Mouse (Mus musculus): ENCODE results near the gene Slc4a1ap. TPM values are rescaled to one million over a fixed set of nuclear protein-coding genes. Genes with fewer than 3 reads are reported as not detected.

The Slc4a1ap gene
- total and polyA plus RNA-seq, 3 experiments: 20.7 to 54.4 (median 46.6) TPM

DNA sequence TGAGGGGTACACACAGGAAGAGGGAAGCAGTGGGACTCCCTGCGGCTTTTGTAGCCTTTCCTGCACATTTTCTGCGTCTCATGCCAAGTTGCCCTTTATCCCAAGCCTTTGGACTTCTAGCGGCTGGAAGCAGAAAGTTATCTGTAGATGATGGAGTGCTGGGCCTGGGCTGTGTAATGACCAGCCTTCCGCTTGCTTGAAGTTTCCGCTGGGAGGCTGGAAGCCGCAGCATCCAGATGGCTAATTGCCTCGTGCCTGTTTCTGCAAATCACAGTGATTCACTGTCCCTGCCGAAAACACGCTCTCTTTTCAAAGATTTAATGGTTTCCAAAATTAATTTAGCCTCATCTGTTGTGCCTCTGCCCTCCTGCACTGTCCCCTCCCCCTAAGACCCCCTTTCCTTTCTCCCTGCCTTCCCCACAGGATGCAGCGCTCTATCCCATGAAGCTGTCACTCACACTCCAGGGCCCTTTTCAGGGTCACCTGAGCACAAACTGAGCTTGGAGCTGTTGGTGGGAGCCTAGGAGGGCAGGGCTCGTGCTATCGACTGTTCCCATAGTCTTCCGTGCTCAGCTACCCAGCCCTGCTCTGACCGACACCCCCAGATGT is 63.0 kb downstream of the Slc4a1ap start:
- TF ChIP-seq POLR2AphosphoS5 (IDR thresholded peaks at IDR 0.05; ENCODE audit: insufficient replicate concordance, low read depth, low read length) (no peak), GATA1 (IDR thresholded peaks at IDR 0.05; ENCODE audit: borderline replicate concordance, low read length) (no peak), GATA2 (IDR thresholded peaks at IDR 0.05; ENCODE audit: borderline replicate concordance, low read depth, low read length) (no peak), TAL1 (conservative IDR thresholded peaks at IDR 0.05; ENCODE audit: low read depth, low read length) (no peak), CTCF (IDR thresholded peaks at IDR 0.05; ENCODE audit: low read depth, low read length) (no peak)
- H3K36me3 ChIP-seq (replicated peaks): no peaks in the 10 kb centered on the region
- peaks cover 13% of the 10 kb centered on the region for H3K27me3 ChIP-seq (ENCODE audit: insufficient read depth, low read length)
- ATAC-seq (ENCODE audit: extremely low read depth, insufficient number of reproducible peaks, low FRiP score, poor library complexity, severe bottlenecking) (no peak), DNase-seq (ENCODE audit: low spot score) (no peak)
- no peaks in the 10 kb centered on the region for H3K4me1 ChIP-seq (ENCODE audit: insufficient read depth, low read depth, low read length)
- H3K9me3 ChIP-seq (replicated peaks): peaks cover 6% of the 10 kb centered on the region; the same call in 1 of the 2 replicates
- H3K4me3 ChIP-seq (ENCODE audit: low read depth, low read length): no peak overlapping the region

DNA sequence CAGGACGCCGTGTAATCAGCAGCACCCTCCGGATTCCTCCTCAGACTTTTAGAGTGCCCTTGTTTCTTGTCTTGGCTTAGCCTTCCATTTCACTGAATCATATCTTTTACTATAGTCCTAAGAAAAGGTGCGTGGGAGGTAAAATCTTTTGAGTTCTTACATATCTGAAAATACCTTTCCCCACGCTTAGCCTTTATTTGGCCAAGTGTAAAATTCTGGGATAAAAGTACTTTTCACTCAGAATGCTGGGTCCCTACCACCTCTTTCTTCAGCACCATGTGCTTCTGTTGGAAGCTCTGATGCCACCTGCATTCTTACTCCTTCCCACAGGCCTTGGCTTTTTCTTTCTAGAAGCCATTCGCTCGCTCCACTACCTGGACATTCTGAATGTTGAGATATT is 64.3 kb downstream of the Slc4a1ap start:
- ATAC-seq (ENCODE audit: extremely low read depth, insufficient number of reproducible peaks, low FRiP score, poor library complexity, severe bottlenecking): no peak
- DNase-seq (ENCODE audit: low spot score): no peak
- H3K4me1 ChIP-seq (ENCODE audit: insufficient read depth, low read depth, low read length): peaks cover 7% of the 10 kb centered on the region
- peaks cover 3% of the 10 kb centered on the region for H3K36me3 ChIP-seq (replicated peaks)
- H3K4me3 ChIP-seq (ENCODE audit: low read depth, low read length): no peak overlapping the region
- TF ChIP-seq POLR2AphosphoS5 (IDR thresholded peaks at IDR 0.05; ENCODE audit: insufficient replicate concordance, low read depth, low read length): no peak
- no peak for TF ChIP-seq CTCF (IDR thresholded peaks at IDR 0.05; ENCODE audit: low read depth, low read length)
- no peak for TF ChIP-seq GATA1 (IDR thresholded peaks at IDR 0.05; ENCODE audit: borderline replicate concordance, low read length)
- TF ChIP-seq TAL1 (conservative IDR thresholded peaks at IDR 0.05; ENCODE audit: low read depth, low read length): no peak
- TF ChIP-seq GATA2 (IDR thresholded peaks at IDR 0.05; ENCODE audit: borderline replicate concordance, low read depth, low read length): no peak
- H3K9me3 ChIP-seq (replicated peaks): peaks cover 6% of the 10 kb centered on the region; the same call in 1 of the 2 replicates
- H3K27me3 ChIP-seq (ENCODE audit: insufficient read depth, low read length): peaks cover 13% of the 10 kb centered on the region

DNA sequence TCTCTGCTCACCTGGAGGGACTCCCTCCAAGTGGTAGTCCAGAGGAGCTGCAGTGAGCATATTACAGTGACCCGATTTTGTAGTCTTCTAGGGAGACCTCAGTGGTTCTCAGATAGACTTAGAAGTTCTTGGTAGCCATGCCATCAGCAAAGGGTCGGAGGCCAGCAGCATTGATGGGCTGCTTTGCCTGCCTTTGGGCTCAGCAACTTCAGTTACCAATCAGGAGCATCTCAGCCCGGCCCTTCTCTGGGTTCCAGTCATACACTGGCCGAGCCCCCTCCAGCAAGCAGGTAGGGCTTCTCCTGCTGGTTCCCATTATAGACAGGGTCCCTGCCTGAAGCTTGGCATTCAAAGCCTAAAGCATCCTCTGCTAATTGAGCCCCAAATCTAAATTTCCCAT is 69.1 kb downstream of the Slc4a1ap start:
- peaks cover 17% of the 10 kb centered on the region for H3K36me3 ChIP-seq (replicated peaks)
- H3K4me3 ChIP-seq (ENCODE audit: low read depth, low read length): peak overlapping the region; percentile 69; the same call in 1 of the 2 replicates
- no peaks in the 10 kb centered on the region; the same call in 1 of the 2 replicates for H3K27me3 ChIP-seq (ENCODE audit: insufficient read depth, low read length)
- peaks cover 29% of the 10 kb centered on the region for H3K4me1 ChIP-seq (ENCODE audit: insufficient read depth, low read depth, low read length)
- ATAC-seq (ENCODE audit: extremely low read depth, insufficient number of reproducible peaks, low FRiP score, poor library complexity, severe bottlenecking): no peak
- no peak for DNase-seq (ENCODE audit: low spot score)
- H3K9me3 ChIP-seq (replicated peaks): no peaks in the 10 kb centered on the region
- TF ChIP-seq GATA2 (IDR thresholded peaks at IDR 0.05; ENCODE audit: borderline replicate concordance, low read depth, low read length) (no peak), GATA1 (IDR thresholded peaks at IDR 0.05; ENCODE audit: borderline replicate concordance, low read length) (no peak), TAL1 (conservative IDR thresholded peaks at IDR 0.05; ENCODE audit: low read depth, low read length) (no peak), POLR2AphosphoS5 (IDR thresholded peaks at IDR 0.05; ENCODE audit: insufficient replicate concordance, low read depth, low read length) (no peak), CTCF (IDR thresholded peaks at IDR 0.05; ENCODE audit: low read depth, low read length) (no peak)

DNA sequence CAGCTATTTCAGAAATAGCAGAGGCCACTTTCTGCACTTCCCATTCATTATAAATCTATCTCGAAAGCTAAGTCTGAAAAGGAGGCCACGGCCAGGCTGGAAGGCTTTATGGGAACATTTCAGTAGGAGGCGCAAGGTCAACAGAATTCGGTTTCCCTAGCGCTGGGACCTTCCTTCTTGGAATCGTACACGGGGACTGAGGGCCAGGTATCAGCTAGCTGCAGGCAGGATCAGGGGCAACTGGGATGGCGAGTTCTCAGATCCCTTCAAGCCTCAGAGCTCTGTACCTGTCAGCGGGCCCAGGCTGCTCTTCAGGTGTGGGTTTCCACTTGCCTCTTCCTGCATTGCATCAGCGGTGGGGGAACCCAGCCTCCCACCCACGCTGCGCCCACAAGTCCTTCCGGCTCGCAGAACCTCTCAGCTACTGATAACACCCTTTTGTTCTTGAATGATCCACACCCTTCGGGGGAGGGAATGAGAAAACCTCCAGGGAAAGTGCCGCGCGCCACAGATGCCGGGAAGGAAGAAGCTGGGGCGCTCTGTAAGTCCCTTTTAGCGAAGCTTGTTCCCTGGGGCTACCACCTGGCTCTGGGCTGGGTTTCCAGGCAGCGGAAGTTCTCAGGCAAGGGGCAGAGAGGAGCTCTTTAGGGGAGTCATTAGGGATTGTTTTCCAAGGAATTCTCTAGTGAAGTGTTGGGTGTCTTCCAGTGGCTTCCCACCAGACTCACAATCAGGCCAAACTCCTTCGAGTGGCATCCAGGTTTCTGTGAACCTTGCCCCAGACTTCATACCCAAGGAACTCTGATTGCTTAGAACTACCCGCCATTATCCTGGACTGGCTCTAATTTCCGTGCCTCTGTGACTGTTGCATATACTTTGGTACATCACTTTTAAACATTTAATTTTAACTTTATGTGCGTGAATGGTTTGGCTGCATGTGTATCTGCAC is 70.0 kb downstream of the Slc4a1ap start, which contains the start of gene Mrpl33:
Mrpl33 (plus strand) TSS at position 455 of the 949 bp plus-strand sequence.
- H3K4me3 ChIP-seq (ENCODE audit: low read depth, low read length): peak within 1 kb of the TSS; percentile 69
- ATAC-seq (ENCODE audit: extremely low read depth, insufficient number of reproducible peaks, low FRiP score, poor library complexity, severe bottlenecking) (peak; percentile 34; the same call in 1 of the 2 replicates), DNase-seq (ENCODE audit: low spot score) (peak; percentile 75)
- TF ChIP-seq CTCF (IDR thresholded peaks at IDR 0.05; ENCODE audit: low read depth, low read length) (no peak), GATA2 (IDR thresholded peaks at IDR 0.05; ENCODE audit: borderline replicate concordance, low read depth, low read length) (no peak), POLR2AphosphoS5 (IDR thresholded peaks at IDR 0.05; ENCODE audit: insufficient replicate concordance, low read depth, low read length) (no peak), GATA1 (IDR thresholded peaks at IDR 0.05; ENCODE audit: borderline replicate concordance, low read length) (no peak), TAL1 (conservative IDR thresholded peaks at IDR 0.05; ENCODE audit: low read depth, low read length) (no peak)
- H3K9me3 ChIP-seq (replicated peaks): no peaks in the 10 kb centered on the region
- H3K4me1 ChIP-seq (ENCODE audit: insufficient read depth, low read depth, low read length): peaks cover 36% of the 10 kb centered on the region
- H3K27me3 ChIP-seq (ENCODE audit: insufficient read depth, low read length): no peaks in the 10 kb centered on the region; the same call in 1 of the 2 replicates
- H3K36me3 ChIP-seq (replicated peaks): peaks cover 20% of the 10 kb centered on the region

DNA sequence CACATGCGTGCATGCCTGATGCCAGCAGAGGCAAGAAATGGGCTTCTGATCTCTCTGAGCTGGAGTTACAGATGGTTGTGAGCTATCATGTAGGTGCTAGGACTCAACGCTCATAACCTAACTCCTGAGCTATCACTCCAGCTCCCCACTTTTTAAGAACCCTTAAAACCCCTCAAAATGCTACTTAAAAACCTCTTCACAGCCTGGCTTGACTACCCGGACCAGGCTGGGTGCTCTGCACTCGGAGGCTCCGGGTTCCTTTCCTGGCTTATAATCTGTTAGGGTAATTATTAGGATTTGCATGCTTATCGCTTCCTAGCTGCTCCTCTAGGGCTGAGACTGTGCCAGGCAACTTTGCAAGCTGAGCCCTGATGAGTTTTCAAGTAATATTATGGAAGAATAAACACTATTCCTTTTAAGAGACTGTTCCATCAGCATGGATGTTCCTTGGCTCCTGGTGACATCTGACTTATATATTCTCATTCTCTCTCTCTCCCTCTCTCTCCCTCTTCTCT is 70.7 kb downstream of the Slc4a1ap start:
- Histone ChIP-seq H3K4me3 (ENCODE audit: low read depth, low read length) (peak overlapping the region; percentile 69; the same call in 1 of the 2 replicates), H3K4me1 (ENCODE audit: insufficient read depth, low read depth, low read length) (peaks cover 43% of the 10 kb centered on the region), H3K36me3 (replicated peaks) (peaks cover 20% of the 10 kb centered on the region), H3K9me3 (replicated peaks) (no peaks in the 10 kb centered on the region), H3K27me3 (ENCODE audit: insufficient read depth, low read length) (no peaks in the 10 kb centered on the region; the same call in 1 of the 2 replicates)
- DNase-seq (ENCODE audit: low spot score) (no peak), ATAC-seq (ENCODE audit: extremely low read depth, insufficient number of reproducible peaks, low FRiP score, poor library complexity, severe bottlenecking) (no peak)
- TF ChIP-seq GATA1 (IDR thresholded peaks at IDR 0.05; ENCODE audit: borderline replicate concordance, low read length) (no peak), GATA2 (IDR thresholded peaks at IDR 0.05; ENCODE audit: borderline replicate concordance, low read depth, low read length) (no peak), CTCF (IDR thresholded peaks at IDR 0.05; ENCODE audit: low read depth, low read length) (no peak), POLR2AphosphoS5 (IDR thresholded peaks at IDR 0.05; ENCODE audit: insufficient replicate concordance, low read depth, low read length) (no peak), TAL1 (conservative IDR thresholded peaks at IDR 0.05; ENCODE audit: low read depth, low read length) (no peak)
